Mouse (Mus musculus): ENCODE measurements around the gene Ankrd40. TPM values are rescaled to one million over a fixed set of nuclear protein-coding genes. Genes with fewer than 3 reads are reported as not detected.
A peak's percentile ranks its signal among the peaks of the same experiment; 100 is the strongest.

Gene Ankrd40
- polyA plus RNA-seq (2011; ENCODE audit: insufficient read length, low read depth, missing spikeins): 79.0 and 83.8 TPM in 2 replicates

- Histone ChIP-seq H3K4me3 (ENCODE audit: insufficient read depth, low read length) (peak within 1 kb of the TSS; percentile 64), H3K27ac (ENCODE audit: insufficient read depth, low read length) (peak within 1 kb of the TSS; percentile 87), H3K4me1 (ENCODE audit: control insufficient read depth, insufficient read depth, low read length) (peaks cover 19% of the 10 kb centered on the region)
- TF ChIP-seq POLR2A (IDR thresholded peaks at IDR 0.05; ENCODE audit: low read depth, low read length) (peak; percentile 82), CTCF (IDR thresholded peaks at IDR 0.05; ENCODE audit: borderline replicate concordance, insufficient read depth, low read length) (no peak)
Measured at GRCm38 (mm10) chr11:94327693-94328643, at the start of gene Ankrd40. TSS of gene Ankrd40 (plus strand) at chr11:94328001.

GRCm38 (mm10) chr11:94281199-94282181 lies 46.3 kb upstream of the Ankrd40 start, which contains the start of gene Gm21885:
TSS of gene Gm21885 (plus strand) at chr11:94281873.
- Histone ChIP-seq H3K27ac (ENCODE audit: insufficient read depth, low read length) (no peak within 1 kb of the TSS), H3K4me3 (ENCODE audit: insufficient read depth, low read length) (no peak within 1 kb of the TSS), H3K4me1 (ENCODE audit: control insufficient read depth, insufficient read depth, low read length) (no peaks in the 10 kb centered on the region)
- TF ChIP-seq CTCF (IDR thresholded peaks at IDR 0.05; ENCODE audit: borderline replicate concordance, insufficient read depth, low read length): no peak
- TF ChIP-seq POLR2A (IDR thresholded peaks at IDR 0.05; ENCODE audit: low read depth, low read length): no peak

DNA sequence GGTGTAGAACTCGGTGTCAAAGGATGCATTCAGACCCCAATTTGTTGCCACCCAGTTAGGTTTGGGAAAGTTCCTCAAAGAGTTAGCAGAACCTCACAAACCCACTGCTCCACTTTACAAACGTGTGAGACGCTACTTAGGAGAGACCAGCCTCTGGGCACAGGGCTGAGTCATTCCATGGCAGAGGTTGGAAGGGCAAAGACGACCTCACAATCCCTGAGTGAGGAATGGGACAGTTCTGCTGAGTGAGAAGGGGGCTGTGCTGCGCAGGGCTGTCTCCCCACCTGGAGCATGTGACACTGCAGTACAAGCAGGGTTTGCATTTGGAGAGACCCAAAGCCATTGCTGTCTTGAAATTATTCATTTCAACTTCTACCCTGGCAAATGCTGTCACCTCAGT lies 45.5 kb upstream of the Ankrd40 start:
- Histone ChIP-seq H3K27ac (ENCODE audit: insufficient read depth, low read length) (no peak overlapping the region), H3K4me3 (ENCODE audit: insufficient read depth, low read length) (no peak overlapping the region), H3K4me1 (ENCODE audit: control insufficient read depth, insufficient read depth, low read length) (no peaks in the 10 kb centered on the region)
- no peak for TF ChIP-seq CTCF (IDR thresholded peaks at IDR 0.05; ENCODE audit: borderline replicate concordance, insufficient read depth, low read length)
- TF ChIP-seq POLR2A (IDR thresholded peaks at IDR 0.05; ENCODE audit: low read depth, low read length): no peak

- TF ChIP-seq CTCF (IDR thresholded peaks at IDR 0.05; ENCODE audit: borderline replicate concordance, insufficient read depth, low read length) (no peak), POLR2A (IDR thresholded peaks at IDR 0.05; ENCODE audit: low read depth, low read length) (no peak)
- Histone ChIP-seq H3K27ac (ENCODE audit: insufficient read depth, low read length) (no peak overlapping the region), H3K4me1 (ENCODE audit: control insufficient read depth, insufficient read depth, low read length) (no peaks in the 10 kb centered on the region), H3K4me3 (ENCODE audit: insufficient read depth, low read length) (no peak overlapping the region)
Measured at GRCm38 (mm10) chr11:94283536-94284099, 44.2 kb upstream of the Ankrd40 start.

GRCm38 (mm10) chr11:94285886-94286574 lies 41.8 kb upstream of the Ankrd40 start:
- Histone ChIP-seq H3K27ac (ENCODE audit: insufficient read depth, low read length) (no peak overlapping the region), H3K4me1 (ENCODE audit: control insufficient read depth, insufficient read depth, low read length) (no peaks in the 10 kb centered on the region), H3K4me3 (ENCODE audit: insufficient read depth, low read length) (no peak overlapping the region)
- TF ChIP-seq CTCF (IDR thresholded peaks at IDR 0.05; ENCODE audit: borderline replicate concordance, insufficient read depth, low read length) (no peak), POLR2A (IDR thresholded peaks at IDR 0.05; ENCODE audit: low read depth, low read length) (no peak)

DNA sequence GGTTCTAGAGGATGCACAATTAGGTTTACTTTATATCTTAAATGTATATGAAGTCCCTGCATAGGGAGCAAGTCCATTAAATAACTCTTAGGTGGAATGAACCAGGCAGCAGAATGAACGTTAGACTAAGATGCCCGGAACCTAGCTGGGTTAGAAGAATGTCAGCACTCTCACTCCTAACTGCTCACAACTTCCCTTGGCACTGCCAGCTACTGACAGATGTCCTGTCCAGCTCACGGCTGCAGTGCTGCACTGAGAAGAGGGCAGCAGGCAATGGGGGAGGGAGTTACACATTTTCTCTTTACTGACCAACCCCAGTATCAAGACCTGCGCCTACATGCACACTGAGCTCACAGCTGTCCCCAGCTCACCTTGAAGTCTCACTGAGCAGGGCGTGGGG lies 40.7 kb upstream of the Ankrd40 start:
- Histone ChIP-seq H3K4me1 (ENCODE audit: control insufficient read depth, insufficient read depth, low read length) (no peaks in the 10 kb centered on the region), H3K27ac (ENCODE audit: insufficient read depth, low read length) (no peak overlapping the region), H3K4me3 (ENCODE audit: insufficient read depth, low read length) (no peak overlapping the region)
- TF ChIP-seq POLR2A (IDR thresholded peaks at IDR 0.05; ENCODE audit: low read depth, low read length): no peak
- no peak for TF ChIP-seq CTCF (IDR thresholded peaks at IDR 0.05; ENCODE audit: borderline replicate concordance, insufficient read depth, low read length)

GRCm38 (mm10) chr11:94290062-94290740 lies 37.6 kb upstream of the Ankrd40 start:
- no peak overlapping the region for H3K27ac ChIP-seq (ENCODE audit: insufficient read depth, low read length)
- H3K4me3 ChIP-seq (ENCODE audit: insufficient read depth, low read length): no peak overlapping the region
- TF ChIP-seq CTCF (IDR thresholded peaks at IDR 0.05; ENCODE audit: borderline replicate concordance, insufficient read depth, low read length) (no peak), POLR2A (IDR thresholded peaks at IDR 0.05; ENCODE audit: low read depth, low read length) (no peak)
- H3K4me1 ChIP-seq (ENCODE audit: control insufficient read depth, insufficient read depth, low read length): no peaks in the 10 kb centered on the region

DNA sequence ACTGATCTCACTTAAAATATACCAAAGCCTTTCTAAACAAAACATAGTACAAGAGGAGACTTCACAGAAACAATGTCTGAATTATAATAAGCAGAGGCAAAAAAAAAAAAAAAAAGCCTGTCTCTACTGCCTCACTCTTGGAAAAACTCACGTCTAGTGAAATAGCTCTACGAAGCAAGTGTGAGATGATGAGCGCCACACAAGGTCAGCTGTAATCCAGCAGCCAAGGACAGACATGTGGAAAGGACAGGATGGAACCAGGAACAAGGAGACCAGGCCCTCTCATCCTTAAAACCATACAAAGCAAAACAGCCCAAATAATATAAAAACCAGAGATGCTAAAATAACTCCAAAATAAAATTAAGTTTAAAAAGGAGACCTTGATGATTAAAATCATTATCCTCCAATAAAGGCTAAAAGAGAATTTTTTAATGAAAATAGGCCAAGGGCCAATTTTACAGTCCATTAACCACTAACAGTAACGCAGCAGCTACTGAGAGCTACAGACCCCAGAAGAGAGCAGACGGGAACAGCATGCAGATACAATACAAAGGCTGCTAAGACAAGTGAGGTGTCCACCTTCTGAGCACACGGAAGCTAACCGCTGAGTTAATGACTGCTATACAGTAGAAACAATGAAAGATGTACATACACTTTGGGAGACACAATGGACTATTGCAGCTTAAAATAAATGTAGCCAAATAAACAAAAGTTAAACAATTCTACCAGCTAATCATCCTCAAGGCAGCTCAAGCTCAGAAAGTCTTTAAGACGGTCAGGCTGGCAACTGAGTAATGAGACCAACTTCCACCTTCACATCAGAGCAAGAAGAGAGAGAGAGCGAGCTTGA lies 32.6 kb upstream of the Ankrd40 start:
- no peak for TF ChIP-seq CTCF (IDR thresholded peaks at IDR 0.05; ENCODE audit: borderline replicate concordance, insufficient read depth, low read length)
- H3K4me1 ChIP-seq (ENCODE audit: control insufficient read depth, insufficient read depth, low read length): no peaks in the 10 kb centered on the region
- no peak overlapping the region for H3K27ac ChIP-seq (ENCODE audit: insufficient read depth, low read length)
- H3K4me3 ChIP-seq (ENCODE audit: insufficient read depth, low read length): no peak overlapping the region
